Mouse (Mus musculus): ENCODE measurements around the gene Nkx6-2.
A peak's percentile ranks its signal among the peaks of the same experiment; 100 is the strongest.

Nkx6-2 gene

GRCm38 (mm10) chr7:139582595-139582994, at the start of gene Nkx6-2:
Gene Nkx6-2 (minus strand): TSS chr7:139582797.
- 0 out of 2 replicates have a peak, but pooled peaks have one; percentile 21 for ATAC-seq (ENCODE audit: low TSS enrichment)

DNA sequence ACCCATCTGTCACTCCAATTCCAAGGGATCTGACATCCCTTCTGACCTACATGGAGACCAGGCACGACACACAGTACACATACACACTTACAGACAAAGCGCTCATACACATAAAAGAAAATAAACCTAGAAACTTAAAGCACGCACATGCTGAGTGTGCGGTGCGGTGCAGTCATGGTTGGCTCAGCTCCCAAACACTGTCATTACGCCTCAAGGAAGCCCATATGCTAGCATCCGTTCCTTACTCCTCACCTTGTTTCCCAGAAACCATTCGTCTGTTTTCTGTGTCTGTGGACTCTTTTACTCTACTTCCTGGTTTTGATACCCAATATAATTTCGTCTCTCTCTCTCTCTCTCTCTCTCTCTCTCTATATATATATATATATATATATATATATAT, 42.6 kb upstream of the Nkx6-2 start:
- ATAC-seq (ENCODE audit: low TSS enrichment): no peak

DNA sequence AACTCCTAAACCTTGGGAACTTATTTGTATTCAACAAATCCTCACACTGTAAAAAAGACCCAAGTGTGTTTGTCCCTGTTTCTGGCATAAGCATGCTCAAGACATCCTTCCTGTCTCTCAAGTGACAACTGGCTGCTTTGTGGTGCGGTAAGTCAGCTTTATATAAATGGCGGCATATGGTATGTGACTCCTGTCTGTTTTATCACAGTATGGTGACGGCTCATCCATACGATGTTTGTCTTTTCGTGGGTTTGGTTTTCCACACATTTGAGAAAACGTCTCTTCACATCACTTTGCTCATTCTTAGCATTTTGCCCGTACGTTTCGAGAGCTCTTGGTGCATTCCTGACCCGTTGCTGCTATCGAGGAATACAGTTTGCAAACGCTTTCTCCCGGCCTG, 40.0 kb upstream of the Nkx6-2 start:
- peak; percentile 62; the same call in 1 of the 2 replicates for ATAC-seq (ENCODE audit: low TSS enrichment)

- peak; percentile 80 for ATAC-seq (ENCODE audit: low TSS enrichment)
Measured at GRCm38 (mm10) chr7:139615767-139616766, 33.5 kb upstream of the Nkx6-2 start.

GRCm38 (mm10) chr7:139610328-139610727, 27.7 kb upstream of the Nkx6-2 start:
- ATAC-seq (ENCODE audit: low TSS enrichment): no peak

DNA sequence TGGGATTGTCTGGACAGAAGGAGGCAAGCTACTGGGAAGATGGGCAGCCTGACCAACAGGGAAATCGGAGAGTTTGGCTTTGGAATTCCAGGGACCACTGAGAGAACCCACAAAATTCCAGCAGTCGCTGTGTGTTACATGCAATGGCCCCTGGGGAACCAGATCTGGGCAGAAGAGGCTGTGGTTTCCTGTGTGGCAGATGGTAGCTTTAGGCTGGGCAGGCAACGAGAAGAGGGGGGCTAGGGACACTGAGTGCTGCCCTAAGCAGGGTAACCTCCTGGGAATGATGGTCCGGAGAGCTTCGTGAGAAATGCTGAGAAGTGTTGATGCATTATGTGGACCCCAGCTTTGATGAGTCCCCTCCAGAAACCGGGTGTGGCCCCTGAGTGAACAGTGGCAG, 13.3 kb upstream of the Nkx6-2 start:
- ATAC-seq (ENCODE audit: low TSS enrichment): no peak

DNA sequence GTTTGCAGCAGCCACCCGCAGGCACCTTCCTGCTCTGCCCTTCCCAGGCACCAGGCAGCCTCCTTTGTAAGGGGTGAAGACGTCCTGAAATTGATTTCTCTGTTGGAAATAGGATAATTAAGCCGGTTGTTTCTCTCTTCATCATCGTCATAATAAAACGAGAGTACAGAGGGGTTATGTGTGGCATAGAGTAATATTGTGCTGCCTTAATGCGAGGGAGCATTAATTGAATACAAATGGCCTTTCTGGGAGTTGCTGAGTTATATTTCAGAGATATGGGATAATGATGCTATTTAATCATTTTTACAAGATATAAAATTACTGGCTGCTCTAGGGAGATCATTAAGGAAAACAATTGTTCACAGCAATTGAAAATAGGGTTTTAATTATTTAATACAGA, 12.7 kb upstream of the Nkx6-2 start:
- ATAC-seq (ENCODE audit: low TSS enrichment): no peak

DNA sequence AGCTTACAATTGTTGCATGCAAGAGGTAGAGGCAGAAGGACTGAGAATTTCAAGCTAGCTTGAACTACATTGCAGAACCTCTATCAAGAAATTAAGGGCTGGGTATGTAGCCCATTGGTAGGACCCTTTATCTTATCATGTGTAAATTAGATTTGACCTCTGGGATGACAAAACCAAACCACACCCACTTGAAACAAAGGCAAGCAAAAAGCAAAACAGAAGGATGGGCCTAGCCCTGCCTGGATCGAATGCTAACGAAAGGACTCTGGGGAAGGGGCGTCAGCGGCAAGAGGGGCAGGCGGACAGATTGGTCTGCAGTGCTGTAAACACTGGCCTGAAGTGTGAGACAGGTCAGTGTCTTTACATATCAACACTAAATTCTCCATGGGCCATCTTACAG, 8.7 kb upstream of the Nkx6-2 start:
- no peak for ATAC-seq (ENCODE audit: low TSS enrichment)

- peak; percentile 89 for ATAC-seq (ENCODE audit: low TSS enrichment)
Measured at GRCm38 (mm10) chr7:139590302-139590701, 7.7 kb upstream of the Nkx6-2 start.

DNA sequence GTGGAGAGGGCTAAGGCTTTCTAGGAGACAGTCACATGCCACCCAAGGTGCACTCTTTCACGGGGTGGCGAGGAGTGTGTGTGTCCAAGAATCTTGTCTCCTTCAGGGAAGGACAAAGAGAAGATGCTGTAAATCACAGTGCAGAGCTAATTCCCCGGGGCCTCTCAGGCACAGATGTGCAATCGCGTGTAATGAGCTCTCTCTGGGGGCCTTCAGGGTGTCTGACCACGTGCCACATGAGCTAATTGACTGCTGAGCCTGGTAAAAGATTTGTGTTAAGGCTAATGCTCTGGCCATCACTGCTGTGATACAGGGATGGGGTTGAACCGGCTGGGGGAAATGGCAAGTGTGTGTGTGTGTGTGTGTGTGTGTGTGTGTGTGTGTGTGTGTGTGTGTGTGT, 5.3 kb upstream of the Nkx6-2 start:
- no peak for ATAC-seq (ENCODE audit: low TSS enrichment)

- no peak for ATAC-seq (ENCODE audit: low TSS enrichment)
Measured at GRCm38 (mm10) chr7:139585183-139585821, 2.7 kb upstream of the Nkx6-2 start.

DNA sequence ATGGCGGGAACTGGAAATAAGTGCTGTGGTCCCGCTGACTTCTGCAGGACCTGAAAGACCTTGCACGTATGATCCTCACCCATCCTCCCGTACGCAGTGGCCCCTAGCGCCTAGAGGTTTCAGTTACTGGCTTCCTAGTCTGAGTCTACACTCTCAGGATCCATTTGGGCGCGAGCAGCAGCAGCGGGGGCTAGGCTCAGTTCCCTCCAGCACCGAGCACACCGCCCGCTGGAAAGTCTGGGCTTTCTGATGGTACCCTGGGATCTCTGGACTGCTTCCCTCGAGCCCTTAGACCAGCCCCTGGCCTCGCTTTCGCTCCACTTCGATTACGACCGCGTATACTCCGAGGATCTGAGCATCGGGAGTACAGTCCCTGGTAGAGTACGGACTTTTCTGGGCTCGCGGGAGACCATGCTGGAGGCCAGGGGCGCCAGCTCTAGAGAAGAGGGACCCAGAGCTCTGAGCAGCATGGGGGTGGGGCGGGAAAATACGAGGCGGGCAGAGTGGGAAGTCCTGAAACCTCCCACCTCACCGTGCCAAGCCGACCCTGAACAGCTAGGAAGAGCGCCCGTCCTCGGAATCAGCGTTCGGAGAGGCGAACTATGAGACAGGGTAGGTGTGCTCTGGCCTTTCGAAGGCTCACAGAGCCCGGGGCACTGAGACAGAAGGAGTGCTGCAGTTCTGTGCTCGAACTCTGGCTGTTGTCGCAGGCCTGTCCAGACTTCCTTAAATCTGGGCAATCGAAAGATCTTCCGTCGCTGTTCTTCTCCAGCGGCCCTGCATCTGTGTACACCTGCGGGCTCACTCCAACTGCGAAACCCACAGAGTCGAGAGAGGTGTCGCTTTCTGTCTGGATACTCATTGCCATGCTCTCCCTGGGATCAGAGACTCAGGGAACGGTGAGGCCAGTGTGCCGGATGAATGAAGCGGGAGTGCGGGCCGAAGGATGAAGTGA, 1.9 kb upstream of the Nkx6-2 start:
- no peak for ATAC-seq (ENCODE audit: low TSS enrichment)

DNA sequence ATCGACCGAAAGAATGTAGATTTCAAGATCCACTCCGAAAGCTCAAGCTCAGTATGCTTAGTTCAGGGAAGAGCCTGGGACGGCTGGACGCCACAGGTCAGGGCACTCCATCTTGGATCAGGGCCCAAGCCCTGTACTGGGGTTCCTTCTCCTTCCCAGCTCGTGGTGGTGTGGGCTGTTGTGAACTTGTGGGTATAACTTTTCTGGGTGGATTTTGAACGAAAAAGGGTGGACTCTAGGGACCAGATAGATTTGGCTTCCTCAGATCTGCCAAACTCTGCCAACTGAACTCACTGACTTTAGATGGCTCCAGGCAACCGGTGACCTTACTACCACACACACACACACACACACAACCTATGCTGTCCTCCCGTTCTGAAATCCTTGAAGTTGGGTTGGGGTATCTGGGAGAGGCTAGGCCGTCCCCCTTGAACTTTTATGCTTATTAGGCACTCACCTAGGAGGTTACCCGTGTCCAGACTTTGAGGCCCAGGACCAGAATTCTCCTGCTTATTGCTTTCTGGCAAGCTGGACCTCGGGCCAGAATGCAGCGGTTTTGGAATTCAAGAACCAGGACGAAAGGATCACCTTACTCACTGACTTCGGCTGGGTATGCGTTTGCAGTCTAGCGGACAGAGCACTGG, 619 bp upstream of the Nkx6-2 start:
- ATAC-seq (ENCODE audit: low TSS enrichment): no peak

DNA sequence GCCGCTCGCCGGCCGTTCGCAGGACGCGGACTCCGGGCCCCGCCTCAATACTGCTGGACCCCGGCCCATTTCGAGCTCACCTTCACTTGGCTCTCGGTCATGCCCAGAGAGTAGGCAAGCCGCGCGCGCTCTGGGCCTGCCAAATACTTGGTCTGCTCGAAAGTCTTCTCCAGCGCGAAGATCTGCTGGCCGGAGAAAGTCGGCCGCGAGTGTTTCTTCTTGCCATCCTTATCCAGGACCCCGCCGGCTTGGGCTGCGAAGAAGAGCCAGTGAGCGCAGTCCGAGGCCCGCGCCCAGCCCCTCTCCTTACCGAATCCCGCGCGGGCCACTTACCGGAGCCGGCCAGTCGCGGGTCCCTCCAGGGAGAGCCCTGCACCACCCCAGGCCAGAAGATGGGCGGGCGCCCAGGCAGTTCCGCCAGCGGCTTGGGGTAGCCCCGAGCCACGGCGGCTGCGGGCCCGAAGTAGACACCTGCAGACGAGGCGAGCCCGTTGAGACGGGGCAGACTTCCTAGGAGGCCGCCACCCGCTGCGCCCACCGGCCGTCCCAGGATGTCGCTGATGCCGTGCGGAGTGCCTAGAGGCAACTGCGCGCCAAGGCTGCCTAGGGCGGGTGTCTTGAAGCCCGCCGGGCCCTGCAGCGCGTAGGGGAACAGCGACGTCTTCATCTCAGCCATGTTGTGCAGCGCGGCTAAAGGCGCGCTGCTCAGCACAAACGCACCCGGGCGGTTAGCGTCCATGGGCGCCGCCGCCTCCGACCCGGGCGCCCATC, 611 bp downstream of the Nkx6-2 start:
- ATAC-seq (ENCODE audit: low TSS enrichment): no peak

DNA sequence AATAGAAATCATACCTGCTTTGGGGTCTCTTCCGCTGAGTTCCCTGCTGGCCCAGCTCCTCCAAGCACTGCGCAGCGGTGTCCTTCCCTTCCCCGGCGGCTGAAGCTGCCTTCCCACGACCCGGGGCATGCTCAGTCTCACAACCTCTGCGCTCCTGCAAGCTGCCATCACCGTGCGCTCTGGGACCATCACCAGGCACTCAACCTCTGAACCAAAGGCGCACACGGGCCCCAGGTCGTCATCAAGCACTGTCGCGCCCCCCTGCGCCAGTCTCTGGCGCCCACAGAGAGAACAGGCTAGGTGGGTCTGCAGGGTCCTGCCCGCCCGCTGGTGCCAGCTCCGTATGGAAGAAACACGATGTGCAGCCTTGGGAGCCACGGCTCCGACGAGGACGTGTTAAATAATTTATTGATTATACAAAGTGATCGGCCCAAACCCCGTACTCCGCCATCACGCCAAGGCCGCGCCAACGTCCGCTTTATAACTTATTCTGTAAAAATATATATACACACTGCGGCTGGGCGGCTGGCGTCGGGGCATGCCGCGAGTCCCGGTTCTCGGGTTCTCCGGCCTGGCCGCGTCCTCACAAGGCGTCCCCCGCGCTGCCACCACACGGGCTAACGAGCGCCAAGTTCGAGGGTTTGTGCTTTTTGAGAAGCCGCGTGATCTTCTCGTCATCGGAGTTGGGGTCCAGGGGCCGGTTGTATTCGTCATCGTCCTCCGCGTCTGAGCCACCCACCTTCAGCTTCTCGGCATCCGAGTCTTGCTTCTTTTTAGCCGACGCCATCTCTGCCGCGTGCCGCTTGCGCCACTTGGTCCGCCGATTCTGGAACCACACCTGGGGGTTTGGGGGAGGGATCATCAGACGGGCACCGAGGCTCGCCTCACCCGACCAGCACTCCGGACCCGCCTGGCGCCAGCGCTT, 1.5 kb downstream of the Nkx6-2 start:
- no peak for ATAC-seq (ENCODE audit: low TSS enrichment)

- ATAC-seq (ENCODE audit: low TSS enrichment): no peak
Measured at GRCm38 (mm10) chr7:139579261-139579905, 3.2 kb downstream of the Nkx6-2 start.

DNA sequence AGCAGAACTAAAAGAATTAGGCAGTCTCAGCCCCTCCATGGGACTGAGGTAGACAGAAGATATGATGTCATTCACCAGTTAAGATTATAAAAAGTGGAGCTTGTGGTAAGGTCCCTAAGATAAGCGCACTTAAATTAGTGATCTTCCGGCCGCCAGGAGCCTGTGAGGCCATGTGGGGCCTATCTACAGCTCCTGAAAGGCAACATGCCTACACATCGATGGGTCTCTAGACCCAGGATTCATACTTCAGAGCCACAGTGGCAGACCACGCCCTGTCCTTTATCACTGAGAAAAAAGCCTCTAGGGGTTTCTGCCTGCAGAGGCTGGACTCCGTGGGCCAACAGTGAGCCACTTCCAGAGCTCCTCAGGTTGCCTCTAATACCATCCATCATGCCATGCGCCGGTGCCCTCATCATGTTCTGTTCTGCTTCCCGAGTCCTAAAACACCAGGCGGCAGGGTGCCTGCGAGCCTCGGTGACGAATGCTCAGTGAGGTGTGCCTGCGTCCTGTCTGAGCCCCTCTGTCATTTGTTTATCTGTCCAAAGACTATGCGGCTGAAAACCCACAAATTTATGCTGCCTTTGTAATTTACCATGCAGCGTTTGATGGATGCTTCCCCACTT, 6.4 kb downstream of the Nkx6-2 start:
- no peak for ATAC-seq (ENCODE audit: low TSS enrichment)

DNA sequence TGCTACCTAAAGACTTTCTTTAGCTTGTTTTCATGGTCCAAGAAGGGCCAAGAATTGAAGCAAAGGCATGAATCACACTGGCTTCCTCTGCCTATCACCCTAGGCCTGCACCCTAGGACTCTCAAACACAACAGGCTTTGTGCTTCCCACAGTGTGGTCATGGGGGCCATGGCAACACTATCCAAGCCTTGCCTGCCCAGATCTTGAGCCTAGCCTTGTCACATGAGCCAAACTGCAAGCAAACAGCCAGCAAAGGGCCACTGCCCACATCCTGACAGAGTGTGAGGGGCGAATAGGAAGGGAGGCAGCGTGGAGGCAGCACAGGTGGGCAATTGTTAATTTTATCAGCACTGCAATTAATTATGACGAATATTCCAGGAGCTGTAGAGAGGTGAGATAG, 9.9 kb downstream of the Nkx6-2 start:
- ATAC-seq (ENCODE audit: low TSS enrichment): no peak

Measured in frontal cortex, adult (tissue).